Mouse (Mus musculus): ENCODE data around the gene Gm732. TPM values are rescaled to one million over a fixed set of nuclear protein-coding genes. Genes with fewer than 3 reads are reported as not detected.

Gm732 gene
- not detected for polyA plus RNA-seq (2014; fragmentation: Illumina TruSeq; extraction: RNeasy Lipid Tissue Mini Kit (QIAGEN cat#74804); ENCODE audit: low replicate concordance)

GRCm38 (mm10) chrX:107948365-107948764, at the start of gene Gm732:
TSS of gene Gm732 (minus strand) at chrX:107948465.

Other genes with a start within 250 kb of the Gm732 start
- gene Tent5d, start 155.9 kb downstream of the Gm732 start, polyA plus RNA-seq (2014; fragmentation: Illumina TruSeq; extraction: RNeasy Lipid Tissue Mini Kit (QIAGEN cat#74804); ENCODE audit: low replicate concordance): not detected
- 45.7 TPM for gene 2610002M06Rik, start 132.1 kb downstream of the Gm732 start, polyA plus RNA-seq (2014; fragmentation: Illumina TruSeq; extraction: RNeasy Lipid Tissue Mini Kit (QIAGEN cat#74804); ENCODE audit: low replicate concordance)

All from small intestine, adult 10 weeks (tissue).